Mouse (Mus musculus) adrenal gland (tissue): ENCODE measurements around the gene Fscn2.
"Not testable (repeated sequence)": the region's sequence is repeated elsewhere in the genome, so short reads cannot be mapped to it uniquely, and the experiment has no call there.

Experiments
- intact Hi-C: fragments of 180-260 bp; cut with DNase I; formaldehyde crosslinking; loops from one replicate; pipeline ENCODE4 v1.15.1; 2025
- microRNA-seq, 2 experiments: library from miRNA; unstranded; fragments of <30 nt; microRNA quantifications; one replicate each; pipeline ENCODE4; 2019

The Fscn2 gene

DNA sequence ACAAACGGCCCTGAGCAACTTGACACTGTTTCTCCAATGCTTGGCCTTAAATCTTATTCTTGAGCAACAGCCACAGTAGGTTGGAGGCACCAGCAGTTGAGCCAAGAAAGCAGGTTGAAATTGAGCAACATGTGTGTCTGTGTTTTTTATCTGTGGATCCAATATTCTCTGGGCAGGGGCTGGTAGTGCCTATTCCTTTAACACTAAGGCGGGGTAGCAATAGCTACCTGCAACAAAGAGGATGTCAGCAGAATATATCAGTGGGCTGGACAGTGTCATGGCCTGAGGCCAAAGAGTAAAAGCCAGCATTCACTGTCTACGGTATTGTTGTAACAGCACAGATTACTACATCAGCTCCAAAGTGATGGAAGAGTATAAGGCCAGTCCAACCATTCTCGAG is 34.3 kb downstream of the Fscn2 start:
- intact Hi-C loops, result no loop called here

DNA sequence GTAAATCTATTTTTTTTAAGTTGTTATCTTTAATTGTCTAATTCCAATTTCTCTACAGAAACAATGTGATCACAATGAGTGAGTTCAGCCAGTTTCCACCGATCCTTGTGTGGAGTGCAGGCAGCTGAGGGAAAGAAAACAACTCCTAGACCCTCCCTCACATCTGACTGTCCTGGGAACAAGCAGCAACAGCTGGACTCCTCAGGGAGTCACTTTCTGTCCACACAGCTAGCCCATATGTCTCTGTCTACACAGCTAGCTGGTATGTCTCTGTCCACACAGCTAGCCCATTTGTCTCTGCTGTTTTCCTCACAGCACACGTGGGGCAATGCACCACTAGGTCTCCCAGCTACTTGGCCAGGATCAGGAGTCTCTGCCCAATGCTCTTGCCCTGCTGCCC is 36.3 kb downstream of the Fscn2 start:
- intact Hi-C loops, result no loop called here

DNA sequence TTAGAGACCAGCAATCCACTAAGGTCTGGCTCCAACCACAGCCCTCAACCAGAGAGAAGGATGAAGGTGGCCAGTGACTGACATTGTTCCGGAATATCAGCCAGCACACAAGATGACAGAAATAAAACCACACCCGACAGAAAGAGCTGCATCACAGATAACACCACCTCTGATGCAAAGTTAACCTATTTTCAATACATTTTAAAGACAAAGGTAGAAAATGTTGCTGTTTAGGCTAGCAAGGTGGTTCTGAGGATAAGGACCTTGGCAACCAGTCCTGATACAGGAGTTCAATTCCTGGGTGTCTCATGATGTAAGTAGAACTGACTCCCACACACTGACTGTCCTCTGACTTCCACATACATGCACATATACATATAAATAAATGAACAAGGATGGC is 38.0 kb downstream of the Fscn2 start:
- intact Hi-C loops, result no loop called here

DNA sequence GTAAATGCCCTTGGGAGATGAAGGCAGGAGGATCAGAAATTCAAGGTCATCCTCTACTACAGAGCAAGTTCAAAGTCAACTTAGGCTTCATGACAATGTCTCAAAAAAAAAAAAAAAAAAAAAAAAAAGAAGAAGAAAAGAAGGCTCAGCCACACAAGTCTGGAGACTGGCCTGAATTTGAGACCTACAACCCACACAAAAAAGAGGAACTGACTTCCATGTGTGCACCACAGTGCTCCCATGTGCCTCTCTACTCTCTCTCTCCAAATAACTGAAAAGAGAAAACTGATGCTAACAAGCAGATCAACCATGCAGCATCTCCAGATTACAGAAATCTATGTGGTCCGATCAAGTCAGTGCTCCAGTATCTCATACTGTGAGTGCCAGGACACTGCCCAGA is 43.5 kb downstream of the Fscn2 start:
- intact Hi-C loops, result no loop called here

DNA sequence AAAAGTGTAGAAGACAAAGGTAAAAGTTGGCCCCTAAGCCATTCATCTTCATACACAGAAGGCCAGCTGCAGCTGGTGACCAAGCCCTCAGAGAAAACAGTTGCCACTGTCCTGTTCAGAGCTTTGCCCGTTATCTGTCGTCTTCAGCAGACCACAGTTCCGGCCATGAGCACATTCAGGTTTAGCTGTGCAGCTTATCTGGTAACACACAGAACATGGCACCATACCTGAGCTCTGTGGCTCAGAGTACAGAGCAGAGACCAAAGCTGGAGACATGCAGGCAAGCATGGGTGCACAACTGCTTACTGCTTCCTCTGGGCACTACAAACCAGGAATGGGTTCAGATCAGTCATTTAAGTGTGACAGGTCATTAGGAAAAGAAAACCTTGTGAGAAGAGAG is 44.5 kb downstream of the Fscn2 start:
- intact Hi-C loops, result no loop called here

DNA sequence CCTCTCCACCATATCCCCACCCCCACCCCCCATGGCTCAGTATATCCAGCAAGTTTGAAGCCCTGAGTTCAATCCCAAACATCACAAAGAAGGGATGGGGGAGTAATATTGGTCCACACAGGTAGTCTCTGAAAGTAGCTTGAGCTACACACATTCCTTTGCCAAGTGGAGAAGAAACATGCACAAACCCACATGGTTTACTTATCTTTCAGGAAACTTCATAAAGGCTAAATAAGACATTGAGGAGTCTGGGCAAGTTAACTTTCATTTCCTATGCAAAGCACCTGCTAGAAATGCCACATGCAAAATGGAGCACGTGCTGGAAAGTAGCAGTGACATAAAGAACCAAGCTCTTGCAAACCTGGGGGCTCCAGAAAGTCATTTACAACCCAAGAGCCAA is 45.1 kb downstream of the Fscn2 start:
- intact Hi-C loops, result no loop called here

DNA sequence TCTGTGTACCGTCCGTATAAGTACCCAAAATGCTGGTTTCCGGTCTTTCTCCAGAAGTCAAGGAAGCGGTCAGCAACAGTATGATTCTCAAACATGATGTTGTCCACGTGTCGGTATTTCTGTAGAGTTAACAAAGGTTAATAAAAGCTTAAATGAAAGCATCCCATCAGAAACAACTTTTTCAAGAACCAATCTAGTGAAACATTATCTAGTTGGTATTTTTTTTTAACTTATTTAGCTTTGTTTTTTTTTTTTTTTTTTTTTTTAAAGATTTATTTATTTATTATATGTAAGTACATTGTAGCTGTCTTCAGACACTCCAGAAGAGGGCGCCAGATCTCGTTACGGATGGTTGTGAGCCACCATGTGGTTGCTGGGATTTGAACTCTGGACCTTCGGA is 52.3 kb downstream of the Fscn2 start:
- intact Hi-C loops, result not testable (repeated sequence)

Small RNAs within 50 kb of the gene (microRNA-seq; reads per million reads assigned to microRNA genes)
- 0 reads per million in 2 experiments for gene Gm23419
- 0 to 0.57 reads per million in 2 experiments for gene Mir6935
